Mouse (Mus musculus) kidney, adult 2 months (tissue): Measurements from ENCODE around the gene Traf4.

Experiments
- CTCF ChIP-seq: fragments of 200-500 bp; conservative IDR thresholded peaks from 2 replicates; pipeline ENCODE4 v1.5.1; 2011; ENCODE audit warnings: low read depth, mild to moderate bottlenecking, control low read depth, low read length, moderate library complexity, mixed read lengths; ENCODE audit not compliant: insufficient read depth, insufficient read length
- POLR2A ChIP-seq: fragments of 200-500 bp; IDR thresholded peaks from one replicate; pipeline ENCODE4 v1.6.1; 2011; ENCODE audit warnings: low read depth, low read length, control low read depth

GRCm38 (mm10) chr11:78113616-78114015, 51.8 kb downstream of the Traf4 start:
- TF ChIP-seq POLR2A (no peak), CTCF (no peak)
